Mouse (Mus musculus) erythroblast, adult 5-6 weeks (primary cell): ENCODE results near the gene H2-Ob. TPM values are rescaled to one million over a fixed set of nuclear protein-coding genes. Genes with fewer than 3 reads are reported as not detected.

Experiments
- ATAC-seq: replicated peaks from 2 replicates; pipeline ENCODE4 v1.8.0; 2016; ENCODE audit warnings: moderate number of reproducible peaks, mild to moderate bottlenecking, moderate TSS enrichment, inconsistent platforms; ENCODE audit not compliant: poor library complexity, low FRiP score, severe bottlenecking
- total RNA-seq, 2 experiments: library from RNA; stranded (forward) in 1 of 2; stranded (reverse) in 1 of 2; fragments of 150-400 nt in 1 of 2; fragments of 200-764, 138-1000 nt in 1 of 2; gene quantifications; 2 replicates each; pipeline versions ENCODE4 v1.2.3 to v1.2.4; 2015 to 2017; ENCODE audit warnings: low replicate concordance in 2 of 2

H2-Ob gene
- total RNA-seq (2015; ENCODE audit: low replicate concordance) (4.8 and 8.1 TPM in 2 replicates), total RNA-seq (2017; ENCODE audit: low replicate concordance) (1.4 TPM in 1 of 2 replicates, not detected in the other)

GRCm38 (mm10) chr17:34238706-34239105 lies at the start of gene H2-Ob:
Gene H2-Ob (plus strand): TSS chr17:34238903.
- ATAC-seq: no peak

- ATAC-seq: no peak
These were observed 49.7 kb upstream of the H2-Ob start for GRCm38 (mm10) chr17:34188986-34189385.

GRCm38 (mm10) chr17:34192852-34193251 lies 45.9 kb upstream of the H2-Ob start:
- no peak for ATAC-seq

- no peak for ATAC-seq
These were observed 45.2 kb upstream of the H2-Ob start for GRCm38 (mm10) chr17:34193468-34193867.

GRCm38 (mm10) chr17:34194723-34195122 lies 44.0 kb upstream of the H2-Ob start:
- ATAC-seq: no peak

GRCm38 (mm10) chr17:34196491-34196890 lies 42.2 kb upstream of the H2-Ob start:
- ATAC-seq: no peak

- ATAC-seq: 0 out of 2 replicates have a peak, but pooled peaks have one; percentile 9
These were observed 41.5 kb upstream of the H2-Ob start, which contains the start of gene Psmb8 for GRCm38 (mm10) chr17:34196941-34197894. Gene Psmb8 (plus strand): TSS chr17:34197721.

- ATAC-seq: no peak
These were observed 40.7 kb upstream of the H2-Ob start for GRCm38 (mm10) chr17:34197904-34198520.

GRCm38 (mm10) chr17:34198521-34198912 lies 40.2 kb upstream of the H2-Ob start:
- no peak for ATAC-seq

GRCm38 (mm10) chr17:34199050-34199619 lies 39.6 kb upstream of the H2-Ob start:
- no peak for ATAC-seq

- no peak for ATAC-seq
These were observed 38.7 kb upstream of the H2-Ob start for GRCm38 (mm10) chr17:34200047-34200446.

GRCm38 (mm10) chr17:34200772-34201505 lies 37.8 kb upstream of the H2-Ob start:
- no peak for ATAC-seq

- no peak for ATAC-seq
These were observed 37.1 kb upstream of the H2-Ob start for GRCm38 (mm10) chr17:34201506-34202055.

GRCm38 (mm10) chr17:34202760-34203442 lies 35.8 kb upstream of the H2-Ob start:
- ATAC-seq: no peak

- no peak for ATAC-seq
These were observed 35.3 kb upstream of the H2-Ob start, which contains the start of gene Tap2 for GRCm38 (mm10) chr17:34203444-34203843. Gene Tap2 (plus strand): TSS chr17:34203527.

GRCm38 (mm10) chr17:34204303-34205010 lies 34.2 kb upstream of the H2-Ob start:
- peak; percentile 81 for ATAC-seq

GRCm38 (mm10) chr17:34205021-34205745 lies 33.5 kb upstream of the H2-Ob start:
- peak; percentile 45 for ATAC-seq
